ENCODE assay signal across 12 mouse cellular contexts in genomic region chr2:20443671-20444440, GRCm38 (mm10).
DNase-seq lines count a peak whose midpoint lies in the region; ATAC-seq and TF ChIP-seq lines count a peak whose summit lies in the region.
"Had no signal": no experiment of that assay in that cellular context is flagged by ENCODE, and none has a peak within 500 bp of the region (broad histone marks: within the 10 kb centered on the region; RNA-seq: fewer than 3 reads in every experiment).

No protein-coding gene starts in this region.

- DNase-seq in gastrocnemius, adult 2 months, result no peak
- no peak for DNase-seq in gastrocnemius, postnatal 4 days (ENCODE audit: low spot score in 2 of 2)
- peak; percentile 48 for DNase-seq in R1 (ENCODE audit: low read depth, low spot score)
- DNase-seq in MN1 (ENCODE audit: low spot score), result no peak
- no peak for DNase-seq in left cerebral cortex, postnatal 4 days
- DNase-seq: cerebellum, adult 11-12 months; midbrain, embryonic 14.5 days had no signal

- H3K4me3 ChIP-seq in gastrocnemius, adult 2 months, result no peak overlapping the region
- no peak overlapping the region for H3K4me3 ChIP-seq in heart, embryonic 16.5 days (ENCODE audit: low read length)
- H3K4me3 ChIP-seq in limb, embryonic 15.5 days, result no peak overlapping the region
- H3K4me3 ChIP-seq: forebrain, embryonic 13.5 days; hindbrain, embryonic 10.5 days had no signal

- no peak for ATAC-seq in heart, embryonic 16.5 days (replicated peaks; ENCODE audit: extremely low read depth, insufficient read depth, low FRiP score)
- no peak for ATAC-seq in limb, embryonic 15.5 days (ENCODE audit: insufficient number of reproducible peaks, low FRiP score, low TSS enrichment, low read depth)
- ATAC-seq in megakaryocyte progenitor cell, adult 5-6 weeks (replicated peaks; ENCODE audit: poor library complexity), result no peak
- ATAC-seq: forebrain, embryonic 13.5 days had no signal

- no peak overlapping the region for H3K9ac ChIP-seq in heart, embryonic 16.5 days (ENCODE audit: low read length)
- H3K9ac ChIP-seq in limb, embryonic 15.5 days, result no peak overlapping the region
- H3K9ac ChIP-seq: forebrain, embryonic 13.5 days had no signal

- H3K27me3 ChIP-seq in heart, embryonic 16.5 days (ENCODE audit: control insufficient read depth, insufficient read depth, low read length), result no peaks in the 10 kb centered on the region
- no peaks in the 10 kb centered on the region for H3K27me3 ChIP-seq in limb, embryonic 15.5 days
- H3K27me3 ChIP-seq: forebrain, embryonic 13.5 days had no signal

- intact Hi-C loops in gastrocnemius, adult 2 months (cut with DNase I), result no loop called here
- intact Hi-C loops in left cerebral cortex, postnatal 4 days (cut with DNase I), result no loop called here

- H3K36me3 ChIP-seq in heart, embryonic 16.5 days (ENCODE audit: control insufficient read depth, insufficient read depth), result no peaks in the 10 kb centered on the region
- H3K36me3 ChIP-seq in limb, embryonic 15.5 days, result no peaks in the 10 kb centered on the region
- H3K36me3 ChIP-seq: hindbrain, embryonic 10.5 days had no signal

- TF ChIP-seq CTCF in gastrocnemius, adult 2 months (IDR thresholded peaks at IDR 0.05), result no peak

- H3K27ac ChIP-seq in gastrocnemius, adult 2 months, result peak overlapping the region; percentile 53
- peak overlapping the region; percentile 54 for H3K27ac ChIP-seq in heart, embryonic 16.5 days (ENCODE audit: low read length)
- H3K27ac ChIP-seq in limb, embryonic 15.5 days, result peak overlapping the region; percentile 47
- H3K27ac ChIP-seq: forebrain, embryonic 13.5 days; hindbrain, embryonic 10.5 days had no signal

- H3K4me2 ChIP-seq in heart, embryonic 16.5 days (ENCODE audit: low read depth, low read length), result no peak overlapping the region
- no peak overlapping the region for H3K4me2 ChIP-seq in limb, embryonic 15.5 days
- H3K4me2 ChIP-seq: forebrain, embryonic 13.5 days had no signal

- no peaks in the 10 kb centered on the region for H3K9me3 ChIP-seq in heart, embryonic 16.5 days (replicated peaks; ENCODE audit: control insufficient read depth, low read length)
- no peaks in the 10 kb centered on the region for H3K9me3 ChIP-seq in limb, embryonic 15.5 days
- H3K9me3 ChIP-seq: forebrain, embryonic 13.5 days; hindbrain, embryonic 10.5 days had no signal

- 34% methylated on average over 10 of the region's 10 CpGs for WGBS in heart, embryonic 16.5 days
- 39% methylated on average over 10 of the region's 10 CpGs for WGBS in limb, embryonic 15.5 days

- peaks cover 20% of the 10 kb centered on the region for H3K4me1 ChIP-seq in heart, embryonic 16.5 days (ENCODE audit: control insufficient read depth, insufficient read depth, low read length)
- H3K4me1 ChIP-seq in limb, embryonic 15.5 days, result peaks cover 6% of the 10 kb centered on the region
- H3K4me1 ChIP-seq: forebrain, embryonic 13.5 days; hindbrain, embryonic 10.5 days had no signal
